Mouse (Mus musculus) heart, embryonic 12.5 days (tissue): ENCODE measurements around the gene Kcna3. TPM values are rescaled to one million over a fixed set of nuclear protein-coding genes. Genes with fewer than 3 reads are reported as not detected.

Source experiments
- ATAC-seq: fragments of 200-750 bp; cut with Nextera tagmentation; 2 replicates; pipeline ENCODE4 v1.8.0; 2017; ENCODE audit warnings: moderate TSS enrichment, moderate library complexity; ENCODE audit not compliant: insufficient number of reproducible peaks, low FRiP score
- H3K27ac ChIP-seq: fragments of 300-500 bp; sonication (generic); 2 replicates; pipeline ENCODE4 v1.5.1; 2016; ENCODE audit warnings: mild to moderate bottlenecking, moderate library complexity; ENCODE audit not compliant: poor library complexity, severe bottlenecking
- H3K27me3 ChIP-seq: fragments of 300-500 bp; sonication (generic); replicated peaks from 2 replicates; pipeline ENCODE4 v1.6.1; 2016; ENCODE audit warnings: mild to moderate bottlenecking, moderate library complexity
- H3K36me3 ChIP-seq: fragments of 300-500 bp; sonication (generic); 2 replicates; pipeline ENCODE4 v1.6.1; 2016; ENCODE audit warnings: mild to moderate bottlenecking, moderate library complexity
- H3K4me1 ChIP-seq: fragments of 300-500 bp; sonication (generic); replicated peaks from 2 replicates; pipeline ENCODE4 v1.6.1; 2016; ENCODE audit warnings: mild to moderate bottlenecking
- H3K4me2 ChIP-seq: fragments of 300-500 bp; sonication (generic); 2 replicates; pipeline ENCODE4 v1.6.1; 2016; ENCODE audit warnings: mild to moderate bottlenecking, moderate library complexity
- H3K4me3 ChIP-seq: fragments of 300-500 bp; sonication (generic); 2 replicates; pipeline ENCODE4 v1.5.1; 2016; ENCODE audit warnings: mild to moderate bottlenecking
- H3K9ac ChIP-seq: fragments of 300-500 bp; sonication (generic); 2 replicates; pipeline ENCODE4 v1.6.1; 2016; ENCODE audit warnings: mild to moderate bottlenecking, moderate library complexity
- H3K9me3 ChIP-seq: fragments of 300-500 bp; sonication (generic); replicated peaks from 2 replicates; pipeline ENCODE4 v1.6.1; 2016; ENCODE audit warnings: mild to moderate bottlenecking, moderate library complexity
- WGBS: fragments of 180-500 bp; shearing (Covaris S2); methylation state at CpG from one replicate; pipeline ENCODE4 v1.1.7; 2016; 5-methylcytosine and 5-hydroxymethylcytosine counted together
- polyA plus RNA-seq: library from polyadenylated mRNA; unstranded; fragments of >200 nt; fragmentation: Nextera tagmentation; extraction: Ambion mirVana; gene quantifications from 2 replicates; pipeline ENCODE4 v1.2.1, GENCODE M21; 2016

The Kcna3 gene
- polyA plus RNA-seq, 1 experiment from 2014 or later: 1.9 TPM

- no peak overlapping the region for H3K4me3 ChIP-seq
- ATAC-seq: no peak
- no peak overlapping the region for H3K9ac ChIP-seq
- WGBS: 68% methylated on average over 6 of the region's 6 CpGs
- H3K4me1 ChIP-seq: no peaks in the 10 kb centered on the region
- no peaks in the 10 kb centered on the region for H3K27me3 ChIP-seq
- H3K27ac ChIP-seq: no peak overlapping the region
- no peaks in the 10 kb centered on the region for H3K9me3 ChIP-seq
- H3K4me2 ChIP-seq: no peak overlapping the region
- H3K36me3 ChIP-seq: no peaks in the 10 kb centered on the region
Measured at GRCm38 (mm10) chr3:107065510-107066095, 29.6 kb downstream of the Kcna3 start.

GRCm38 (mm10) chr3:107066165-107066850 lies 30.3 kb downstream of the Kcna3 start:
- no peaks in the 10 kb centered on the region for H3K9me3 ChIP-seq
- no peaks in the 10 kb centered on the region for H3K27me3 ChIP-seq
- WGBS: 73% methylated on average over 7 of the region's 7 CpGs
- no peak overlapping the region for H3K4me3 ChIP-seq
- H3K4me1 ChIP-seq: no peaks in the 10 kb centered on the region
- no peak for ATAC-seq
- H3K36me3 ChIP-seq: no peaks in the 10 kb centered on the region
- no peak overlapping the region for H3K4me2 ChIP-seq
- no peak overlapping the region for H3K27ac ChIP-seq
- H3K9ac ChIP-seq: no peak overlapping the region

GRCm38 (mm10) chr3:107067245-107067644 lies 31.3 kb downstream of the Kcna3 start:
- no peaks in the 10 kb centered on the region for H3K36me3 ChIP-seq
- no peaks in the 10 kb centered on the region for H3K9me3 ChIP-seq
- no peak overlapping the region for H3K9ac ChIP-seq
- no peaks in the 10 kb centered on the region for H3K27me3 ChIP-seq
- H3K4me1 ChIP-seq: no peaks in the 10 kb centered on the region
- no peak for ATAC-seq
- H3K4me2 ChIP-seq: no peak overlapping the region
- no peak overlapping the region for H3K4me3 ChIP-seq
- 70% methylated on average over 6 of the region's 6 CpGs for WGBS
- no peak overlapping the region for H3K27ac ChIP-seq

- Histone ChIP-seq H3K4me1 (no peaks in the 10 kb centered on the region), H3K4me2 (no peak overlapping the region), H3K4me3 (no peak overlapping the region), H3K9ac (no peak overlapping the region), H3K27me3 (0 out of 2 replicates have a peak, but pooled peaks cover 3% of the 10 kb centered on the region), H3K9me3 (no peaks in the 10 kb centered on the region), H3K27ac (no peak overlapping the region), H3K36me3 (no peaks in the 10 kb centered on the region)
- ATAC-seq: no peak
- WGBS: 60% methylated on average over 2 of the region's 2 CpGs
Measured at GRCm38 (mm10) chr3:107073863-107074262, 37.9 kb downstream of the Kcna3 start.

- 0 out of 2 replicates have a peak, but pooled peaks cover 3% of the 10 kb centered on the region for H3K27me3 ChIP-seq
- no peak overlapping the region for H3K27ac ChIP-seq
- no peak overlapping the region for H3K4me3 ChIP-seq
- no peak overlapping the region for H3K9ac ChIP-seq
- H3K4me2 ChIP-seq: no peak overlapping the region
- 73% methylated on average over 1 of the region's 1 CpGs for WGBS
- no peaks in the 10 kb centered on the region for H3K9me3 ChIP-seq
- H3K36me3 ChIP-seq: no peaks in the 10 kb centered on the region
- no peaks in the 10 kb centered on the region for H3K4me1 ChIP-seq
- no peak for ATAC-seq
Measured at GRCm38 (mm10) chr3:107075705-107076104, 39.7 kb downstream of the Kcna3 start.

DNA sequence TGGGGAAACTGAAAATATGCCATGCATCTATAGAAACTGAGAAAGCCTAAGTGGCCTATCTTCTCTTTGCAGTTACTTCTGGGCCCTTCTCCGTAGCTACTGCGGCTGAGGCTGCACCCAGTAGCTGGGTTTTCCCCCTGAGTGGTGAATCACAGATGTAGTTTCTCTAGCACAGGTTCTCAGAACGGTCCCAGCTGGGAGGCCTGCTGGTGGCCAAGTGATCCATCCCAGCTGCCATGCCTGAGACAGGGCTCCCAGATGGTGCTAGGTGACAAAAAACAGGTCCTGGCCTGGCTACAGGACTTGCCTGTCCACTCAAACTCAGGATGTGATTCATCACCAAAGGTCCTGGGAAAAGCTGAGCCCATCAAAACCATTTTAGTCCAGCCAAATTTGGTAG lies 40.7 kb downstream of the Kcna3 start:
- no peak overlapping the region for H3K4me3 ChIP-seq
- no peak overlapping the region for H3K9ac ChIP-seq
- 32% methylated on average over 3 of the region's 3 CpGs for WGBS
- no peaks in the 10 kb centered on the region for H3K36me3 ChIP-seq
- no peaks in the 10 kb centered on the region for H3K9me3 ChIP-seq
- no peak overlapping the region for H3K27ac ChIP-seq
- ATAC-seq: no peak
- 0 out of 2 replicates have a peak, but pooled peaks cover 3% of the 10 kb centered on the region for H3K27me3 ChIP-seq
- no peaks in the 10 kb centered on the region for H3K4me1 ChIP-seq
- H3K4me2 ChIP-seq: no peak overlapping the region

GRCm38 (mm10) chr3:107077101-107077500 lies 41.1 kb downstream of the Kcna3 start:
- H3K9ac ChIP-seq: no peak overlapping the region
- 0 out of 2 replicates have a peak, but pooled peaks cover 3% of the 10 kb centered on the region for H3K27me3 ChIP-seq
- no peaks in the 10 kb centered on the region for H3K36me3 ChIP-seq
- H3K9me3 ChIP-seq: no peaks in the 10 kb centered on the region
- 79% methylated on average over 2 of the region's 2 CpGs for WGBS
- no peak overlapping the region for H3K27ac ChIP-seq
- H3K4me1 ChIP-seq: no peaks in the 10 kb centered on the region
- H3K4me3 ChIP-seq: no peak overlapping the region
- no peak for ATAC-seq
- H3K4me2 ChIP-seq: no peak overlapping the region

DNA sequence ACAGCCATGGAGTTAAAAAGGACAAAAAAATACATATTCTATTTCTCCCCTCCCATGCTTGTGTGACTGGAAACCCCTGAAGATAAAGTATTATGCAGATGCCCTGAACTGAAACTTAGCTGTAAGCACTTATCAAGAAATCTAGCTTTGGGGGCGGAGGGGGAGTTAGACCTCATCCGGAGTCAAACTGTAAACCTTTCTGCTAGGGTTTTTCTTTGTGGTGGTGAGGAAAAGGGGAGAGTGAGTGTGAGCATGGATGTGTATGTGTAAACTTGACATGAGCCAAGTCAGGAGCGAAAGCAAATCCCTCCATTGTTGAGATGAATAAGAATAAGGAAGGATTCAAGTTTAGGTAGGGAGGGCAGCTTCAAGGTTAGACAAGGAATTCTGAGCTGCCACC lies 44.8 kb downstream of the Kcna3 start:
- Histone ChIP-seq H3K9me3 (no peaks in the 10 kb centered on the region), H3K9ac (no peak overlapping the region), H3K27ac (no peak overlapping the region), H3K36me3 (no peaks in the 10 kb centered on the region), H3K27me3 (no peaks in the 10 kb centered on the region), H3K4me2 (no peak overlapping the region), H3K4me1 (no peaks in the 10 kb centered on the region), H3K4me3 (no peak overlapping the region)
- ATAC-seq: no peak
- WGBS: 71% methylated on average over 3 of the region's 3 CpGs

DNA sequence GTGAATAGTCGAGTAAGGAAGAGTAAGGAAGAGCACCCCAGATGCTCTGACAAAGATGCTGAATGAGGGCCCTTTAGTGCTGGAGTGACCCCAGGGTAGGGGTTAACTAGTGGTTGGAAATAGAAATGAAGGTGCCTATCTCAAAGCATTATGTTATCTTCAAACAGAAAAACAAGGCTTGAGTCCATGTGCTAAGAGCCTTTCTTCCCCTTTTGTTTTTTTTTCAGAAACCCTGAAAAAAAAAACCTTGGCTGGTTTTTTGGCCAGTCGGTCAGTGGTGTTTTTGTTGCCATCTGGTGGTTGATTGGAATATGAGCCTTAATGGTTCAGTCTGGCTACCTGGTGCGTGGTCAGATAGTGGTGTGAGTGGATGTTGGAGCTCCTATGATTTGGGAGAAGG lies 45.3 kb downstream of the Kcna3 start:
- H3K4me3 ChIP-seq: no peak overlapping the region
- 22% methylated on average over 3 of the region's 3 CpGs for WGBS
- no peak for ATAC-seq

GRCm38 (mm10) chr3:107084586-107084985 lies 48.6 kb downstream of the Kcna3 start:
- Histone ChIP-seq H3K4me3 (no peak overlapping the region), H3K36me3 (no peaks in the 10 kb centered on the region), H3K9me3 (no peaks in the 10 kb centered on the region), H3K4me2 (no peak overlapping the region), H3K27me3 (no peaks in the 10 kb centered on the region), H3K9ac (no peak overlapping the region), H3K4me1 (no peaks in the 10 kb centered on the region), H3K27ac (no peak overlapping the region)
- ATAC-seq: no peak
- 74% methylated on average over 3 of the region's 3 CpGs for WGBS

More for the DNA sequence above, 45.3 kb downstream of the Kcna3 start:
- Histone ChIP-seq H3K4me2 (no peak overlapping the region), H3K9ac (no peak overlapping the region), H3K27ac (no peak overlapping the region), H3K27me3 (no peaks in the 10 kb centered on the region), H3K36me3 (no peaks in the 10 kb centered on the region), H3K4me1 (no peaks in the 10 kb centered on the region), H3K9me3 (no peaks in the 10 kb centered on the region)

DNA sequence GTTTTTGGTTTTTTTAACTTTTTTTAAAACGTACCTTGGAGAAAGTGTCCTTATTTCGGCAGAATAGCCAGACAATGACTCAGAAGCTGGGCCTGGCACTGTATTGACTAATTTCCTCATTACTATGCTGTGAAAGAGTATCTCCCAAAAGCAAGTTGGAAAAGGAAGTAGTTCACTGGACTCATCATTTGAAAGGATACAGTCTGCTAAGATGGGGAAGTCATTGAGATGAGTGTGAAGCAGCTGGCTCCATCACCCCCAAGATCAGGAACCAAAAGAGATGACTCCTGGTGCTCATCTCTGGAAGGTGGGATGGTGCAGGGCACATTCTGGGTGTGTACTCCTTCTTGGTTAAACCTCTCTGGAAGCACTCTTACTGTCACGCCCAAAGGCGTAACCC lies 51.4 kb downstream of the Kcna3 start:
- Histone ChIP-seq H3K27me3 (0 out of 2 replicates have a peak, but pooled peaks cover 3% of the 10 kb centered on the region), H3K9ac (no peak overlapping the region), H3K36me3 (no peaks in the 10 kb centered on the region), H3K4me2 (no peak overlapping the region), H3K27ac (no peak overlapping the region), H3K4me3 (no peak overlapping the region), H3K4me1 (no peaks in the 10 kb centered on the region), H3K9me3 (no peaks in the 10 kb centered on the region)
- no peak for ATAC-seq
- WGBS: 86% methylated on average over 4 of the region's 4 CpGs
